Mouse (Mus musculus): Measurements from ENCODE around the gene Tcf19.
"Not testable (repeated sequence)": the region's sequence is repeated elsewhere in the genome, so short reads cannot be mapped to it uniquely, and the experiment has no call there.

Gene Tcf19

DNA sequence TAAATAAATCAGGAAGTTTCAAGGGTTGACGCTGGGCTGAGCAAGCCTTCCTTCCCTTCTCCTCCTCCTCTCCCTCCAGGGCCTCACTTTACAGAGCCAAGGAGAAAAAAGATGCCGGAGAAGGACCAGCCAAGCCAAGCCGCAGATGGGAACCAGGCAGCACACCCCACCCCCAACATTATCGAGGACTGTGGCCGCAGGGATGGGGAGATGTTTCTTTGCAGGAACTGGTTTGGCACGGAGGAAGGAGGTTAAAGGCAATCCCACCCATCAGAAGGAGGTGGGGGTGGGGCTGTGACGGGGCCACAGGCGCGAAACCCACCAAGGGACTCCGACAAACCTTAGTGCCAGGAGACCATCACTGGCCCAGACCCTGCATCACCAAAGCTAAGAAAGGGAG, 29.9 kb downstream of the Tcf19 start:
- DNase-seq (ENCODE audit: low read depth, low spot score) = no peak

DNA sequence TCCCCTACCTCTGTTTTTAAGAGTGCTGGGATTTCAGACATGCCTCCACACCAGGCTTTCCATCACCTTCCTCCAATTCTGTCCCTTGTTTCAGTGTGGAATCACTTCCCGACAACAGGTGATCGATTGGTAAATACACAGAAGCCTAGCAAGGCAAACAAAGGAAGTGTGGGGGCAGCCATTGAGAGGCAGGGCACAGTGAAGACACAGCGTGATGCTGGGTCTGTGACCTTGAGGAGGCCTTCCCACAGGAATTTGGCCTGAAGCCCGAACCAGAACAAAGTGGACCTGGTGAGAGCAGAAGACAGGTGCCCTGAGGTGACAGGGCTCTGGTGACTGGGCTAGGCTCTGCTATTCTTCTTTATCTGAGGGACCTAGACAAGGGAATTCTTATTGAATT, 30.9 kb downstream of the Tcf19 start:
- no peak for DNase-seq (ENCODE audit: low read depth, low spot score)

DNA sequence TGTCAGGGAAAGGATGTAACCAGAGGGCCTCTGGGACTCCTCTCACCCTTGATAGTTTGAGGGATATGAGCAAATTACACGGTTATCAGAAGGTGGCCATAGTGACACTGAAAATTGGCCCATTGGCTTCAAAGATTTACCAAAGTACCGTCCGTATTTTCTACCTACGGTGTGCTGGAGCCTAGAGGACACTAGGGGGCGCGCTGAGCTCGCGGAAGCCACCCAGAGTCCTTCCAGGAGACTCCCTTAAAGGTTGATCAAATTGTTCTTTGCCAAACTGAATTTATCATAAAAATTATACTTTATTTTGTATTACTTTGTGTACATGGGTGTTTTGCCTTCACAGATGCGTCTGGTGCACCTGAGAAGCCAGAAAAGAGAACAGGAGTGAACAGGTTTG, 32.6 kb downstream of the Tcf19 start:
- DNase-seq (ENCODE audit: low read depth, low spot score) = peak; percentile 66

DNA sequence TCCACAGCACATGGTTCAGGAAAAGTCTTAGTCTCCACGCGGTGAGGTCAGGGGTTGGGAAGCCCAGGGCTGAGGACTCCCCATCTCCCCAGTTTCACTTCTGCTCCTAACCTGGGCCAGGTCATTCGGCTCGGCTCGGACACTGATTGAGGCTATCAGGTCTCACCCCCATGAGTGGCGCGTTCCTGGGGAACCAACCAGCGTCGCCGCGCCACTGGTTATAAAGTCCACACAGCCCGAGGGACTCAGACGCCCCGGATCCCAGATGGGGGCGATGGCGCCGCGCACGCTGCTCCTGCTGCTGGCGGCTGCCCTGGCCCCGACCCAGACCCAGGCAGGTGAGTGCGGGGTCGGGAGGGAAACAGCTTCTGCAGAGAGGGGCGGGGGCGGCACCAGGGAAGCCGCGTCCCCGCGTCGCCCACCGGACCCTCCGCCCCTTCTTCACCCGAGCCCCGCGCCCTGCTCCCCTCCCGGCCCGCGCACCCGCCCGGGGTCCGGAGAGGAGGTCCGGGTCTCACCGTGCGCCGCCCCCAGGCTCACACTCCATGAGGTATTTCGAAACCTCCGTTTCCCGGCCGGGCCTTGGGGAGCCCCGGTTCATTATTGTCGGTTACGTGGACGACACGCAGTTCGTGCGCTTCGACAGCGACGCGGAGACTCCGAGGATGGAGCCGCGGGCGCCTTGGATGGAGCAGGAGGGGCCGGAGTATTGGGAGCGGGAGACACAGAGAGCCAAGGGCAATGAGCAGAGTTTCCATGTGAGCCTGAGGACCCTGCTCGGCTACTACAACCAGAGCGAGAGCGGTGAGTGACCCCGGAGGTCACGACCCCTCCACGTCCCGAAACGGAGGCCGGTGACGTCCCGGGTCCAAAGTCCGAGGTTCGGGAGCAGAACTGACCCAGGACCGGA, 46.5 kb downstream of the Tcf19 start, which contains the start of gene H2-Q10:
TSS of gene H2-Q10 (plus strand) at position 248 of the 910 bp plus-strand sequence.
- peak; percentile 29 for DNase-seq (ENCODE audit: low read depth, low spot score)

DNA sequence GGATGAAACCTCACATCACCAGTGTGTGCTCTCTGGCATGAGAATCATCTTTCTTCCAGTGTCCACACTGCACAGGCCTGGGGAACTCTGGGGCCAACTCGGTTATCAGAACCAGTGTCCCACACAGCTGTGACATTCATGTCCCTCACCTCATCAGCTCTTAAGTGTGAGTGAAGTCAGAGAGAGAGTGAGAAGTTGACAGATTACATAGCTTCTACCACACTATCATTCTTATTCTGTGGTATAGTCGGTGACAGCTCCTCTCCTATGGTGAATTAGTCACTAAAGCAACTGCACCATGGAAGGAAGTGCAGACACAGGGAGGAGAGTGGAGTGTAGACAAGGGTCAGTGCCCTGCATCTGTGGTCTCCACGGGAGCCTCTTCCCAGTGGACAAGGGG, 47.7 kb downstream of the Tcf19 start:
- DNase-seq (ENCODE audit: low read depth, low spot score) = not testable (repeated sequence)

DNA sequence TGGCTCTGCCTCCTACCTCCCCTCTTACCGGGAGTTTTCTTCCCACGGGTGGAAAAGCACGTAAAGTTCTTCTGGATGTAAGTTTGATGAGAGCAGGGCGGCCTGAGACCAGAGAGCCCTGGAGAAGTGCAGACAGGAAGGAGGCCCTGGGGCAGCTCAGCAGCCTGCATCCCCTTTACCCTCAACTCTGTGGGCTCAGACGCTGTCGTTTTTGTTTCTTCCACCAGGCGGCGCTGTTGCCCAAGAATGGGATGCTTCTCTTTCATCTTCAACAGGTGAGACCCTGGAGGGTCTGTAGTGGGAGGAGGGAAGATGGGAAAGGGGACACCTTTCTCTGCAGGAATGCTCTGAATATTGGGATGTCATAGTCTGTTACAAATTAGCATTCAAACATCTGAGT, 51.0 kb downstream of the Tcf19 start:
- not testable (repeated sequence) for DNase-seq (ENCODE audit: low read depth, low spot score)

Measured in mesoderm, embryonic 11.5 days (tissue).